Mouse (Mus musculus): ENCODE data around the gene Olfr1128.
A peak's percentile ranks its signal among the peaks of the same experiment; 100 is the strongest.
"Not testable (repeated sequence)": the region's sequence is repeated elsewhere in the genome, so short reads cannot be mapped to it uniquely, and the experiment has no call there.

Olfr1128 gene

GRCm38 (mm10) chr2:87545442-87545841 is at the start of gene Olfr1128:
TSS of gene Olfr1128 (minus strand) at chr2:87545542.
- no peak for DNase-seq (ENCODE audit: low read depth, low spot score)

- not testable (repeated sequence) for DNase-seq (ENCODE audit: low read depth, low spot score)
Measured at GRCm38 (mm10) chr2:87573602-87574001, 28.3 kb upstream of the Olfr1128 start, which contains the start of gene Olfr1129. TSS of gene Olfr1129 (plus strand) at chr2:87573902.

- DNase-seq (ENCODE audit: low read depth, low spot score), result no peak
Measured at GRCm38 (mm10) chr2:87534826-87535225, 10.5 kb downstream of the Olfr1128 start.

GRCm38 (mm10) chr2:87531496-87531895 is 13.8 kb downstream of the Olfr1128 start, which contains the start of gene Olfr153:
TSS of gene Olfr153 (plus strand) at chr2:87531796.
- DNase-seq (ENCODE audit: low read depth, low spot score), result no peak

- DNase-seq (ENCODE audit: low read depth, low spot score), result peak; percentile 38
Measured at GRCm38 (mm10) chr2:87525899-87526616, 19.3 kb downstream of the Olfr1128 start.

GRCm38 (mm10) chr2:87520651-87521050 is 24.7 kb downstream of the Olfr1128 start:
- DNase-seq (ENCODE audit: low read depth, low spot score), result no peak

DNA sequence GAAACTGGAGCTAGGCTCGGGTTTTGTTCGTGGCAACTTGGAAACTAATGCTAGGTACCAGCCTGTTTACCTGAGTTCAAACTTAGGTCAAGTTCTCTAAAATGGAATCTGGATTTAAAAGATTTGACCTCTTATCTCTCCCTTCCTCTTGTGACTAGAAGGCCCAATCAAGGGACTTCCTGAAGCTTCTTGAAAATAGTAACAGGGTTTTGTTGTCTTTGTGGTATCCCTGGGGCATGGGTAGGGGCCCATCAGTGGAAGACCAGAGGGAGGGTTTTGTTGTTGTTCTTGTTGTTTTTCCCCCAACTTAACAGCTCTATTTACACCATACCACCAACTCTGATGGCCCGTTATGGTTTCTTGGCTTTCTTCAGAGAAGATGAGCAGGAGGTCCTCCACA is 28.8 kb downstream of the Olfr1128 start:
- DNase-seq (ENCODE audit: low read depth, low spot score), result no peak

DNA sequence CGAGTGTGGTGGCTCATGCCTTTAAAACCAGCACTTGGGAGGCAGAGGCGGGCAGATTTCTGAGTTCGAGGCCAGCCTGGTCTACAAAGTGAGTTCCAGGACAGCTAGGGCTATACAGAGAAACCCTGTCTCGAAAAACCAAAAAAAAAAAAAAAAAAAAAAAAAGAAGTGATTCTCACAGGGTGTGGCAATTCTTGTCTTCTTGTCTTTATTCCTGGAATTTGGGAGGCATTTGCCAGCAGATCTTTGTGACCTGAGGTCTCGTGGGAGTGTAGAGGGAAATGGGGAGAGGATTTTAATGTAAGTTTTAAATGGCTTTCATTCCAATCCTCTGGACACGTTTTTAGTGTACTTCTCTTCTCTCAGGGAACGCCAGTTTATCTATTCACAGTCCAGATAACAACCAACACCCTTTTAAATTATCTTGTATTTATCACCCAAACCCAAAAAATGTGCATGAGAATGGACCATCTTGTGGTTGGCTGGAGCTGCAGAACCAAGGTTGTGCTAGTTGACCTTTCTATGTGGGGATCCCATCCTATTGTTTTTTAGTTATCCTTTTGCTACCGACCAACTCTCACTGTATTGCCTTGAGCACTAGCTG is 29.8 kb downstream of the Olfr1128 start:
- DNase-seq (ENCODE audit: low read depth, low spot score), result no peak

GRCm38 (mm10) chr2:87515046-87515445 is 30.3 kb downstream of the Olfr1128 start:
- no peak for DNase-seq (ENCODE audit: low read depth, low spot score)

GRCm38 (mm10) chr2:87506265-87506664 is 39.1 kb downstream of the Olfr1128 start, which contains the start of gene Pramel6:
TSS of gene Pramel6 (plus strand) at chr2:87506565.
- no peak for DNase-seq (ENCODE audit: low read depth, low spot score)

GRCm38 (mm10) chr2:87496993-87497392 is 48.3 kb downstream of the Olfr1128 start, which contains the start of gene Pramel7:
TSS of gene Pramel7 (minus strand) at chr2:87497093.
- not testable (repeated sequence) for DNase-seq (ENCODE audit: low read depth, low spot score)
